Mouse (Mus musculus): ENCODE data around the gene Ddc. TPM values are rescaled to one million over a fixed set of nuclear protein-coding genes. Genes with fewer than 3 reads are reported as not detected.

Ddc gene
- total RNA-seq, 2 experiments from 2014 or later: 8.1 to 8.9 TPM

- DNase-seq (ENCODE audit: low spot score in 2 of 2): no peak
- Histone ChIP-seq H3K4me3 (no peak overlapping the region), H3K27ac (no peak overlapping the region)
- TF ChIP-seq CTCF (conservative IDR thresholded peaks at IDR 0.05): no peak
These were observed 67.0 kb downstream of the Ddc start for GRCm38 (mm10) chr11:11830884-11831495.

- H3K27ac ChIP-seq: no peak overlapping the region
- DNase-seq (ENCODE audit: low spot score in 2 of 2): no peak
- no peak for TF ChIP-seq CTCF (conservative IDR thresholded peaks at IDR 0.05)
- no peak overlapping the region for H3K4me3 ChIP-seq
These were observed 68.6 kb downstream of the Ddc start for GRCm38 (mm10) chr11:11829161-11830000.

GRCm38 (mm10) chr11:11828761-11829160 is 69.2 kb downstream of the Ddc start:
- H3K27ac ChIP-seq: no peak overlapping the region
- H3K4me3 ChIP-seq: no peak overlapping the region
- DNase-seq (ENCODE audit: low spot score in 2 of 2): no peak
- TF ChIP-seq CTCF (conservative IDR thresholded peaks at IDR 0.05): no peak

- DNase-seq (ENCODE audit: low spot score in 2 of 2): no peak
- Histone ChIP-seq H3K4me3 (no peak overlapping the region), H3K27ac (no peak overlapping the region)
- no peak for TF ChIP-seq CTCF (conservative IDR thresholded peaks at IDR 0.05)
These were observed 69.7 kb downstream of the Ddc start for GRCm38 (mm10) chr11:11828251-11828650.

GRCm38 (mm10) chr11:11826475-11826874 is 71.5 kb downstream of the Ddc start:
- Histone ChIP-seq H3K27ac (no peak overlapping the region), H3K4me3 (no peak overlapping the region)

GRCm38 (mm10) chr11:11825670-11826069 is 72.3 kb downstream of the Ddc start:
- no peak for TF ChIP-seq CTCF (conservative IDR thresholded peaks at IDR 0.05)
- no peak for DNase-seq (ENCODE audit: low spot score in 2 of 2)
- no peak overlapping the region for H3K27ac ChIP-seq
- H3K4me3 ChIP-seq: no peak overlapping the region

More at GRCm38 (mm10) chr11:11826475-11826874, 71.5 kb downstream of the Ddc start:
- no peak for DNase-seq (ENCODE audit: low spot score in 2 of 2)
- no peak for TF ChIP-seq CTCF (conservative IDR thresholded peaks at IDR 0.05)

GRCm38 (mm10) chr11:11824970-11825635 is 72.8 kb downstream of the Ddc start:
- Histone ChIP-seq H3K4me3 (no peak overlapping the region), H3K27ac (no peak overlapping the region)
- DNase-seq (ENCODE audit: low spot score in 2 of 2): no peak
- TF ChIP-seq CTCF (conservative IDR thresholded peaks at IDR 0.05): no peak

GRCm38 (mm10) chr11:11823980-11824911 is 73.7 kb downstream of the Ddc start:
- Histone ChIP-seq H3K4me3 (no peak overlapping the region), H3K27ac (no peak overlapping the region)
- DNase-seq (ENCODE audit: low spot score in 2 of 2): no peak
- TF ChIP-seq CTCF (conservative IDR thresholded peaks at IDR 0.05): no peak

GRCm38 (mm10) chr11:11822181-11823095 is 75.5 kb downstream of the Ddc start:
- Histone ChIP-seq H3K27ac (no peak overlapping the region), H3K4me3 (no peak overlapping the region)
- no peak for DNase-seq (ENCODE audit: low spot score in 2 of 2)
- TF ChIP-seq CTCF (conservative IDR thresholded peaks at IDR 0.05): no peak

GRCm38 (mm10) chr11:11821387-11821975 is 76.5 kb downstream of the Ddc start:
- no peak for TF ChIP-seq CTCF (conservative IDR thresholded peaks at IDR 0.05)
- H3K4me3 ChIP-seq: no peak overlapping the region
- no peak overlapping the region for H3K27ac ChIP-seq
- DNase-seq (ENCODE audit: low spot score in 2 of 2): no peak

GRCm38 (mm10) chr11:11820737-11821136 is 77.2 kb downstream of the Ddc start:
- DNase-seq (ENCODE audit: low spot score in 2 of 2): no peak
- no peak for TF ChIP-seq CTCF (conservative IDR thresholded peaks at IDR 0.05)
- H3K4me3 ChIP-seq: no peak overlapping the region
- H3K27ac ChIP-seq: no peak overlapping the region

Data from layer of hippocampus, adult 2 months (tissue).